Mouse (Mus musculus) cerebellum, postnatal 36 days (tissue): Measurements from ENCODE around the gene Zfp639.
A peak's percentile ranks its signal among the peaks of the same experiment; 100 is the strongest.

Experiments
- DNase-seq, 2 experiments: peaks; one replicate each; pipeline ENCODE4 v3.0.0; 2021 to 2022; ENCODE audit warnings: mixed read lengths in 2 of 2

The Zfp639 gene

DNA sequence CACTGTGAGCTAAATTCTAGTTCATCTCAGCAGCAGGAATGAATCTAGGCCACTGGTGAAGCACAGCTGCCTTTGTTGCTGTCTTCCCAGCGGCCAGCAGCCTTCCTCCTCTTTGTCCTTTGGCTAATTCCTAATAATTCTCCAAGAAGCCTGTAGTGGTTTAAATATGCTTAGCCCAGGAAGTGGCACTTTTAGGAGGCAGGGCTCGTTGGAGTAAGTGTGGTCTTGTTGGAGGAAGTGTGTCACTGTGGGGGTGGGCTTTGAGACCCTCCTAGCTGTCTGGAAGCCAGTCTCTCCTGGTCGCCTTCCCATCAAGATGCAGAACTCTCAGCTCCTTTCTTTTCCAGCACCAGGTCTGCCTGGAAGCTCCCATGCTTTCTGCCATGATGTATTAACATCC lies 4.2 kb upstream of the Zfp639 start:
- DNase-seq = no peak

GRCm38 (mm10) chr3:32506366-32507225 lies 3.5 kb upstream of the Zfp639 start:
- no peak for DNase-seq

DNA sequence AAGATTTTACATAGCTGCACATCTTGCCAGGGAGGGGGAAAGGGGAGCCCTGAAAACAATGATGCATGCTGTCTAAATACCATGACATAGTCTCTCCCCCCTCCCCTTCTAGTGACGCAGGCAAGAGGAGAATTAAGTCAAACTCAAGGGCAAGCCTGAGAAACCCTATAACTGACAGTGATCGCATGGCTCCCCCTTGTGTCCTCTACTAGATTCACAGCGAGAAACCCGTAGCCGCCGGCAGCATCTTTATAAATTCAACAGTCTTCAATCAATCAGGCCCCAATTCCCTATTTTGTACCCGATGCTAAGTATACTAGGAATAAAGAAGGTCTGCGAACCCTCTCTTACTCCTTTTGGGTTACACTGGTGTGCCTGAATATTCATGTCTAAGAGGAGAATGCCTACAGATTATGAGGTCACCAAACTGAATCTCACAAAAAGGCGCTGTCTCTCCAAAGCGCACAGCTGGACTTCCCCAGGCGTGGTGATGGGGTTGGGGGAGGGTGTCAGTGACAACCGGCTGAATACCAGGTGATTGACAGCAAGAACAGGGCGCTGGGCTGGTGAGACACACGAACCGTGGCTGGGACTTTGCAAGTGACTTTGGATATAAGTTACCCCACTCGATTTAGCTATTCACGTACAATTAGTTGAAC lies 1.3 kb upstream of the Zfp639 start:
- DNase-seq = peak; percentile 62 to 68

GRCm38 (mm10) chr3:32510375-32511190 lies 524 bp downstream of the Zfp639 start:
- peak; percentile 94 to 96 for DNase-seq

DNA sequence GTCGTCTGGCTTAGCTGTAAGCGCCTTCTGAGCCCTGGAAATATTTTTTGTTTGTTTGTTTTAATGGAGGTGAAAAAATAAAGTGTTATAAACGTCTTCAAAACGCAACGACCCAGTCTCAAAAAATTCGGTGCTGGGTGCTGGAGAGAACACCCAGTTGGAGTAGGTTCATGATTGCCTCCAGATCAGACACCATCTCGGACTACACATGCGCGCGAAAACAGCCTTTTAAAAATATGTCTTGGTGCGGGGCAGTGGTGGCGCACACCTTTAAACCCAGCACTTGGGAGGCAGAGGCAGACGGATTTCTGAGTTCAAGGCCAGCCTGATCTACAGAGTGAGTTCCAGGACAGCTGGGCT lies 1.1 kb downstream of the Zfp639 start:
- peak; percentile 26 to 40 for DNase-seq

GRCm38 (mm10) chr3:32512686-32513284 lies 2.7 kb downstream of the Zfp639 start:
- DNase-seq = no peak

GRCm38 (mm10) chr3:32513528-32513927 lies 3.5 kb downstream of the Zfp639 start:
- DNase-seq = no peak

DNA sequence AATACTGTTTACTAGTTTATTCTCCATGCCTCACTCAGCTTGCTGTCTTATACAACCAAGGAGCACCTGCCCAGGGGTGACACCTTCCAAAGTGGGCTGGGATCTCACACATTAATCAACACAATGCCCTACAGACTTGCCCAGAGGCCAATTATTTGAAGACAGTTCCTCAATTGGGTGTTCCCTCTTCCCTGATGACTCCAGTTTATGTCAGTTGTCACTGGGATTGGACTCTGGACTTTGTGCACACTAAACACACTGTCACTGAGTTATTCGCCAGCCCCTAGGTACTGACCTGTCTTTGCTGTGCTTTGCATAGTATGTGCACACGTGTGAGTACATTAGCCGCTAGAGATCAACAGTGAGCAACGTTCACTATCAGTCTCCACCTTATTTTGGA lies 17.1 kb downstream of the Zfp639 start:
- no peak for DNase-seq

- DNase-seq = peak; percentile 89 to 90
Observed at GRCm38 (mm10) chr3:32529303-32529898, 19.3 kb downstream of the Zfp639 start, which contains the start of gene Mfn1. Gene Mfn1 (plus strand): TSS chr3:32529465.

DNA sequence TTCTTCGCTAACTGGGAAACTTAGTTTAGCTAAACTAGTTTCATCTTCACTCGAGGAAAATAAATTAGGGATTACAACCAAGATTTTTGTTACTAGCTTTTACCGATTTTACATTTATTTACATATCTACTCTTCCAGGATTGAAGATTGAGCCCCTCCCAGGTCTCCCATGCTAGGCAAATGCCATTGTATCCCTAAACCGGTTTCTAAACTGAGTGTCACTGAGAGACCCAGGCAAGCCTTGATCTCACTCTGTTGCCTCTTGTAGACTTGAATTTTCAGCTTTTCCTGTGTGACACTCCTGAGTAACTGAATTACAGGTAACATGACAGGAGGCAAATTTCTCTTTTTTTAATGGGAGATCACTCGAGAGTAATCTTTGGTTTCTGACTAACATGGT lies 20.0 kb downstream of the Zfp639 start:
- no peak for DNase-seq

DNA sequence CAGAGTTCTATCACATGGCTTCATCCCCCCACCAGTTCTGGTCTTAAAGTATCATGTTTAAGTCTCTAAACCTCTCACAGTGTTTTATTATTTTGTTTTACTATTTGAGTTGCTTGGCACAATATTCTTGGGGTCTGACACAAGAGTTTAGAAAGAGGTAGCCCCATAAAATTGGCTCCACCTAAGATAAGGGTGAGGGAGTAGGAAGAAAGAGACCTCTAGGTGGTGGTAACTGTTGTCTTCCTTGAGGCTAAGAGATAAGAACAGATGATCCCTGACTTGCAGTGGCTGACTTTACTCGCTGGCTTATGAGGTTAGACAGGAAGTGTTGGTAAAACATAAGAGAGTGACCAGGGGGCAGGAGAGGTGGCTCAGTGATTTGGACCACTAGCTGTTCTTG lies 25.6 kb downstream of the Zfp639 start:
- no peak for DNase-seq

GRCm38 (mm10) chr3:32537556-32537955 lies 27.5 kb downstream of the Zfp639 start:
- peak; percentile 8 to 41 for DNase-seq

GRCm38 (mm10) chr3:32538091-32538490 lies 28.0 kb downstream of the Zfp639 start:
- DNase-seq = no peak

GRCm38 (mm10) chr3:32553061-32553460 lies 43.0 kb downstream of the Zfp639 start:
- no peak for DNase-seq

DNA sequence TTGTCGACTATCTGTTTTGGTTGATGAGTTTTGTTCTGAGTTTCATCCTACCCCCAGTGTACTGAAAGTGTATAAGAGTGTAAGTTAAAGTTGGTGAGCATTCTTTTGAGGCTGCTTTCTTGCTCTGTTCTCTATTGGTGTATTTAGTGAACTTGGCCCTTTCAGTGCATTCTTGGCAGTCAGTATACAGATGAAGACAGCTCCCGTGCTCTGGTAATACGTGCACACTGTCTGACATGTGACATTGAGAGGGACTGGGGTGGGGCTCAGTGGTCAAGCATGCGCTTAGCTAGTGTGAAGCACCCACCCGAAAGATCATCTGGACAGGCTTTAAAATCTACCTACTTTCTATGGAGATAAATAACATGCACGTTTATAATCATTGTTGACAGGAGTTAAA lies 53.3 kb downstream of the Zfp639 start:
- no peak for DNase-seq
